Mouse (Mus musculus) brain, adult 10 weeks (tissue): ENCODE data around the gene Etfdh. TPM values are rescaled to one million over a fixed set of nuclear protein-coding genes. Genes with fewer than 3 reads are reported as not detected.

Experiments used
- polyA plus RNA-seq: library from polyadenylated mRNA; stranded (reverse); fragments of 350-450 nt; fragmentation: Illumina TruSeq; extraction: RNeasy Lipid Tissue Mini Kit (QIAGEN cat#74804); gene quantifications from one replicate; pipeline ENCODE4 v1.2.3, GENCODE M21; 2015; ENCODE audit warnings: low read depth, low replicate concordance

Gene Etfdh
- 32.0 TPM for polyA plus RNA-seq

DNA sequence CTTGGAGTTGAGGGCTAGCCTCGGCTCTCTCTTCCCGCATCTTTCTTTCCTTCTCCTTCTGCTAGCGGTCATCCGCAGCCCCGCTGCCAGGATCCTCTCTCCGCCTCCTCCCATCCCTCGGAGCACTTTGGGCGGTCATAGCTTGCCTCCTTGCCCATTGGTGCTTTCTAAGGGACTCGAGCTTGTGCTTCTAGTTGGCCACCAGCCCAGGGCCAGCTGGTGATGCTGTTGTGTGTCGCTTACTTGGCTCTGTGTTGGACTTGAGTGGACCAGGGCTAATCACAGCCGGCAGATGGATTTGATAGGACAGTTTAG is at the start of gene Etfdh:
TSS of gene Etfdh (minus strand) at position 85 of the 315 bp plus-strand sequence.

DNA sequence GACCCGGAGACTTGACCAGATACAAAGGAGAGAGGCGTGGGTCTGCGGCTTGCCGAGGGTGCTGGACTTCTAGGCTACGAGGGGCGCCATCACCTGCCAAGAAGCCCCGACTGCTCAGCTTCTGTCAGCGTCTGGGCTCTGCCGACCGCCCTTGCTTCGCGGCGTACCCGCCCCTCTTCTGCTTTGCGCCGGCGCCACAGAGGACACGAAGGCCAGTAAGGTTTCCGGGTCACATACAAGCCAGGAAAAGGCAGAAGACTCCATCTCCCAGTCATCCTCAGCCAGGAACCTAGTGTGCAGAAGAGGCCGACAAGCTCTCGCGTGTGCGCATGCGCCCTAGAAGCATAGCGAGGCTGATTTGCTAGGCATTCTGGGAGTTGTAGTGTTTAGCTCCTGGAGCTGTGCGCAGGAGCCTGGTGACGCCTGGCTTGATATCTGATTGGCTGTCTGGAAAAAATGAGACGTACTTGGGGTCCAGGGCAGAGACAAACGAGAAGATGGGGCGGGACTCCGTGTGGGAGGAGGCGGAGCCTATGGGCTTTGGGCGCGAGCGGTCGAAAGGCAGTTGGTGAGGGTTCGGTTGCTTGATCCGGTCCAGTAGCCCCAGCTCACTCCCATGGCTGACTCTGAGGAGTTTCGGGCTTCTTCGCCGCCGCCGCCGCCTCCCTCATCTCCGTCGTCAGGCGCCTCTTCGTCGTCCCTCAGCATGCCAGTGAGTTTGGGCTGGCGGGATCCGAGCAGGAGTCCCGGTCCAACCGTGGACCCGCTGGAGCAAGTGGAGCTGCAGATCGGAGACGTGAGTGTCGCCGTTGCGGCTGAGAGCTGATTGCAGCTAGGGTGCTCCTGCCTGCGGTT is 512 bp downstream of the Etfdh start, which contains the start of gene 4930579G24Rik:
TSS of gene 4930579G24Rik (plus strand) at position 519 of the 855 bp plus-strand sequence.

DNA sequence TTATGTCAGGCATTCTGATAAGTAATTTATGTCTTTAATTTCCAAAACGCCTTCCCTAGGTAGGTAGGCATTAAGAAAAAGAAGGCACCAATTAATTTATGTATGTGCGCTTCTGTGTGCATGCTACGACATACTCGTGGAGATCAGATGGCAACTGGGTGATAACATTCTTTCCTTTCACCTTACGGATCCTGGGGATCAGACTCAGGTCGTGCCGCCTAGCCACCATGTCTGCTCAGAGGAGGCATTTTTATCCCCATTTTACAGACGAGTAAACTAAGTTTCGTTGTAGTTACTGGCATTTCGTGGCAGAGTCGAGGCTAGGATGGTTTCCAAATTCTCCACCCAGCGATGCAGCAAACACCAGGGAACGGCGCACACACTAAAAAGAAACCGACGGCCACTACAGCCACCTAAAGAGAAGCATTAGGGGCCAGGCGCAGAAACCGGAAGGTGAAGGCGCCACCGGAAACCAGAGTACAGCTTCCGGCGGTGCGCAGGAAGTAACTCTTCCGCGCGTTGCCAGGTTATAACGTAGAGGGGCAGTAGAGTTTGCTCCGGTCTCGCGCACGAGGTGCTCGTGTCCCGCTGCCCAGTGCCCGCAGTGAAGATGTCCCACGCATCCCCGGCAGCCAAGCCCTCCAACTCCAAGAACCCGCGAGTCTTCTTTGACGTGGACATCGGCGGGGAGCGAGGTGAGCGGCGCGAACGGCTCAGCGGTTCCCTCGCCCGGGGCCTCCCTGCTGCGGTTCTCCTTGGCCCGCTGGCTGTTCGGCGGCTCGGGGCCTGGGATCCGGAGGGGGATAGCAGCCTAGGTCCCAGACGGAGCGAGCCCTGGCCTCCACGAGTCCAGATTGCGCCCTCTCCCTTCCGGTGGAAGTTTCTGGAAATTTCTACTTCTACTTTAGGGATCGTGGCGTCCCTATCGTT is 38.2 kb downstream of the Etfdh start, which contains the start of gene Ppid:
TSS of gene Ppid (plus strand) at position 480 of the 930 bp plus-strand sequence.

DNA sequence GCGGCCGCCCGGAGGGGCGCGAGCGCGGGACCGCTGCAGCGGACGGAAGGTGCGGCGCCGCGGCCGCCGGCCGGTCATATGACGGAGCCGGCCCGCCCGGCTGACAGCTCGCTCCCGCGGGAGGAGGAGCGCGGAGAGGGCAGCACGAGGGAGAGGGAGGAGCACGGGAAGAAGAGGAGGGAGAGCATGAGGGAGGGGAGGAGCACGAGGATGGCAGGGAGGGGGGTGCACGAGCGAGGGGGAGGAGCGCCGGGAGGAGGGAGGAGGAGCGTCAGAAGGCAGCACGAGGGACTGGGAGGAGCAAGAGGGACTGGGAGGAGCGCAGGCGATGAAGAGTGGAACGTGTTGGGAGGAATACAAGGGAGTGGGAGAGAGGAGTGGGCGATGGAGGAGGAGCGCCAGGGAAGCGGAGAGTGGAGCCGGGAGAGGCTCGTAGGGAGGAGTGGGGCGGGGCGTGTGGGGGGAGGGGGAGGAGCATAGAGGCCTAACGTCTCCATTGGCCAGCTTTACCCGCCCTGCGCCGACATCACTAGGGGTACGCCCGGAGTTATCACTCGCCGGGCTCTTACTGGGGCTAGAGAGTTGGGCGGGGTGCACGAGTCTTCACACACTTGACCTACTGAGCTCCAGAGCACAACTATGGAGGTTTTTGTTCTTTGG is 61.5 kb downstream of the Etfdh start, which contains the start of gene Fnip2:
TSS of gene Fnip2 (minus strand) at position 94 of the 660 bp plus-strand sequence.

Other genes starting within 250 kb of the Etfdh start
- 7.2 TPM for gene Fnip2, start 61.7 kb downstream of the Etfdh start, polyA plus RNA-seq
- 100 TPM for gene Ppid, start 38.2 kb downstream of the Etfdh start, polyA plus RNA-seq
- gene 4930579G24Rik, start 421 bp downstream of the Etfdh start, polyA plus RNA-seq, result 2.5 TPM
- 8.8 TPM for gene Rxfp1, start 108.4 kb upstream of the Etfdh start, polyA plus RNA-seq
- 10.1 TPM for gene Tmem144, start 223.3 kb upstream of the Etfdh start, polyA plus RNA-seq